Mouse (Mus musculus) bone marrow macrophage, adult 2 months (primary cell): Measurements from ENCODE around the gene Tspan3. TPM values are rescaled to one million over a fixed set of nuclear protein-coding genes. Genes with fewer than 3 reads are reported as not detected.
A peak's percentile ranks its signal among the peaks of the same experiment; 100 is the strongest.

Experiments
- H3K27ac ChIP-seq: 2 replicates; pipeline ENCODE4 v1.5.1; 2012; ENCODE audit warnings: low read depth, low read length; ENCODE audit not compliant: insufficient read depth
- H3K4me1 ChIP-seq: 2 replicates; pipeline ENCODE4 v1.6.1; 2012; ENCODE audit warnings: low read length; ENCODE audit not compliant: control insufficient read depth, insufficient read depth
- H3K4me3 ChIP-seq: 2 replicates; pipeline ENCODE4 v1.5.1; 2012; ENCODE audit warnings: mild to moderate bottlenecking, low read length, moderate library complexity; ENCODE audit not compliant: insufficient read depth
- CTCF ChIP-seq: IDR thresholded peaks from 2 replicates; pipeline ENCODE4 v1.5.1; 2012; ENCODE audit warnings: low read depth, mild to moderate bottlenecking, low read length, moderate library complexity
- POLR2A ChIP-seq: IDR thresholded peaks from 2 replicates; pipeline ENCODE4 v1.6.1; 2012; ENCODE audit warnings: mild to moderate bottlenecking, low read depth, low read length, borderline replicate concordance
- polyA plus RNA-seq: library from polyadenylated mRNA; stranded (reverse); fragments of >200 nt; gene quantifications from 2 replicates; pipeline ENCODE4 v1.2.4, GENCODE M21; 2012; ENCODE audit not compliant: missing spikeins, insufficient read depth, insufficient read length

Tspan3 gene
- polyA plus RNA-seq, 1 experiment: 57.9 TPM

GRCm38 (mm10) chr9:56133970-56134369, 31.3 kb downstream of the Tspan3 start:
- no peak overlapping the region for H3K27ac ChIP-seq
- TF ChIP-seq POLR2A: no peak
- TF ChIP-seq CTCF: no peak
- H3K4me3 ChIP-seq: no peak overlapping the region
- H3K4me1 ChIP-seq: no peaks in the 10 kb centered on the region; the same call in 1 of the 2 replicates

- TF ChIP-seq POLR2A (no peak), CTCF (no peak)
- Histone ChIP-seq H3K4me1 (peaks cover 5% of the 10 kb centered on the region; the same call in 1 of the 2 replicates), H3K27ac (no peak overlapping the region), H3K4me3 (no peak overlapping the region)
These were observed 33.3 kb downstream of the Tspan3 start for GRCm38 (mm10) chr9:56131813-56132525.

- H3K4me3 ChIP-seq: no peak overlapping the region
- TF ChIP-seq POLR2A: no peak
- TF ChIP-seq CTCF: no peak
- H3K4me1 ChIP-seq: peaks cover 5% of the 10 kb centered on the region; the same call in 1 of the 2 replicates
- H3K27ac ChIP-seq: no peak overlapping the region
These were observed 34.7 kb downstream of the Tspan3 start for GRCm38 (mm10) chr9:56130536-56130935.

- Histone ChIP-seq H3K4me1 (peaks cover 5% of the 10 kb centered on the region; the same call in 1 of the 2 replicates), H3K27ac (no peak overlapping the region), H3K4me3 (no peak overlapping the region)
- no peak for TF ChIP-seq POLR2A
- TF ChIP-seq CTCF: no peak
These were observed 35.3 kb downstream of the Tspan3 start for GRCm38 (mm10) chr9:56129951-56130350.

GRCm38 (mm10) chr9:56128331-56128730, 36.9 kb downstream of the Tspan3 start:
- H3K27ac ChIP-seq: no peak overlapping the region
- H3K4me1 ChIP-seq: peaks cover 5% of the 10 kb centered on the region; the same call in 1 of the 2 replicates
- TF ChIP-seq POLR2A (no peak), CTCF (no peak)
- no peak overlapping the region for H3K4me3 ChIP-seq

GRCm38 (mm10) chr9:56126453-56127173, 38.7 kb downstream of the Tspan3 start:
- H3K27ac ChIP-seq: no peak overlapping the region

GRCm38 (mm10) chr9:56124561-56124960, 40.7 kb downstream of the Tspan3 start:
- no peak for TF ChIP-seq POLR2A
- no peak for TF ChIP-seq CTCF
- Histone ChIP-seq H3K27ac (no peak overlapping the region), H3K4me1 (peaks cover 5% of the 10 kb centered on the region; the same call in 1 of the 2 replicates), H3K4me3 (no peak overlapping the region)

More at GRCm38 (mm10) chr9:56126453-56127173, 38.7 kb downstream of the Tspan3 start:
- H3K4me3 ChIP-seq: no peak overlapping the region
- H3K4me1 ChIP-seq: peaks cover 5% of the 10 kb centered on the region; the same call in 1 of the 2 replicates
- TF ChIP-seq POLR2A (no peak), CTCF (no peak)

GRCm38 (mm10) chr9:56123613-56124012, 41.7 kb downstream of the Tspan3 start:
- H3K4me1 ChIP-seq: peaks cover 5% of the 10 kb centered on the region; the same call in 1 of the 2 replicates
- no peak overlapping the region for H3K4me3 ChIP-seq
- TF ChIP-seq CTCF (no peak), POLR2A (no peak)
- H3K27ac ChIP-seq: no peak overlapping the region

GRCm38 (mm10) chr9:56122973-56123372, 42.3 kb downstream of the Tspan3 start:
- Histone ChIP-seq H3K27ac (no peak overlapping the region), H3K4me1 (peaks cover 5% of the 10 kb centered on the region; the same call in 1 of the 2 replicates), H3K4me3 (no peak overlapping the region)
- TF ChIP-seq CTCF: no peak
- TF ChIP-seq POLR2A: no peak

- Histone ChIP-seq H3K4me1 (no peaks in the 10 kb centered on the region), H3K4me3 (no peak overlapping the region), H3K27ac (no peak overlapping the region)
- TF ChIP-seq POLR2A: no peak
- peak; percentile 32; the same call in 1 of the 2 replicates for TF ChIP-seq CTCF
These were observed 44.2 kb downstream of the Tspan3 start for GRCm38 (mm10) chr9:56121097-56121496.
